Mouse (Mus musculus): ENCODE measurements at regions not wholly inside any gene's neighbourhood (a gene's known extent, or its start where the extent isn't known, plus 50 kb on each side); places are given as distances from the start of the nearest gene placed in this dataset.

DNA sequence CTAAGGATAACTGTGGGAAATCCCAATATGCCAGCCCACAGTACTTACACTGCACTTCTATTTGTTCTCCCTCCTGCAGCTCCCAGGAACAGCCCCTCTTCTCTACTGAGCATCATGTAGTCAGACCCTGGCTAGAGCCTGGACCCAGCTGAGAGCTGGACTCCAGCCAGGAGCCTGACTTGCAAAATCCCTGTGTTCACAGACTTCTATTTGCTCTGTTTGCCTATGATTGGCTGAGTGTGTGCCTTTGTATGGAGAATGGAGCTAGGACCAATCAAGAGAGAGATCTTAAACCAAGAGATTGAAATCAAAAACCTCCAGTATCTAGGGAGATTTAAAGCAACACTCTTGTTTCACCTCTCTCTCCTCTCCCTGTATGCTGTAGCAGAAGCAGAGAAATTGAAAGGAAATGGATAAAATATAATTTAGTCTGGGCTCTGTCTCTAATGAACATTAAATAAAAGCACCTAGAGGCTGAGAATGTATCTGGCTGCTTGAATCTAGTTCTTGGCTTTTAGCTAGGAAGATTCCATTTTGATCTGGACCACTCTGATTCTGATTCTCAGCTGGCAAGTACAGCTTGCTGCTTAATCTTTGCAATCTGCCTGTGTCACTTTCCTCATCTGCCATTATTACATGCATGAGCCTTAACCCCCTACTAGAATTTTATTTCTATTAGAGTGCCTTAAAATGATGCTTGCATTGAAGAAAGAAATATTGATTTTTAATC, 261.1 kb upstream of the Ndn start:
- TF ChIP-seq CTCF (IDR thresholded peaks at IDR 0.05; ENCODE audit: extremely low read depth, insufficient read depth, low read length) (no peak), POLR2A (IDR thresholded peaks at IDR 0.05; ENCODE audit: extremely low read depth, insufficient read depth, low read length) (no peak)
